Mouse (Mus musculus) right cerebral cortex, postnatal 25 days (tissue): ENCODE measurements around the gene Oser1.

ENCODE experiments used
- DNase-seq: peaks from one replicate; pipeline ENCODE4 v3.0.0; 2022

Gene Oser1

DNA sequence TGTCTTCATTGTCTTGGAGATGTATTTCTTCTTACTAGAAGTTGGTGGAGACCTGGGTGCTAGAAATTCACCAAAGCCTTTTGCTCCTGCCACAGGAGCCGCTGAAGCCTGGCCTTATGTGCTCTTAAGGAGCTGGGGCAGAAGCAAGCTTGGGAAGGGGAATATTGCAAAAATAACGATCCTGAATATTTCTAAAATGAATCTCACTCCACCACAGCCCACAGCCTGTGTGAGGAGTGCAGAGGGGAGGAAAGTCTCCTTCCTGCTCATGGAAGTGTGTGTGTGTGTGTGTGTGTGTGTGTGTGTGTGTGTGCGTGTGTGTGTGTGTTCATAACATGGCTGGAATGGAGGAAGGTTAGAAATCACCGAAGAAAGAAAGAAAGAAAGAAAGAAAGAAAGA lies 25.7 kb downstream of the Oser1 start:
- no peak for DNase-seq

DNA sequence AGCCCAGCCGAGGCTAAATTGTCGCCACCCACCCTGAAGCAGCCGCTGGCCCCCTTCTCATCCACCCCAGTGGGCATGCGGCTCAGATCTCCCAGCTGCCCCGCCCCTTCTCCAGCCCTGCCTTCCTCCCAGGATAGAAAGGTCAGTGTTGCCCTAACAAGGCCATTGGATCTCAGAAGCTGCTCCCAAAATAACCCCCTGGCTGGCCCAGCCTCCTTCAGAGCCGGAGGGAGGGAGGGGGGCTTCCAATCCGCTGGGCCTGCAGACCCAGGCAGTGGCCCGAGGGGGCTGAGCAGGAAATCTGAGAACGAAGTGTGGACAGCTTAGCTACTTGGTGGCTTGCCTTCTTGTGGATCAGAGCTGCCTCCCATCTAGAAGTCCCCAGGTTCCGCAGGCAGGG lies 26.6 kb downstream of the Oser1 start, which contains the start of gene Jph2:
Jph2 (minus strand) TSS at position 89 of the 400 bp plus-strand sequence.
- DNase-seq: no peak

DNA sequence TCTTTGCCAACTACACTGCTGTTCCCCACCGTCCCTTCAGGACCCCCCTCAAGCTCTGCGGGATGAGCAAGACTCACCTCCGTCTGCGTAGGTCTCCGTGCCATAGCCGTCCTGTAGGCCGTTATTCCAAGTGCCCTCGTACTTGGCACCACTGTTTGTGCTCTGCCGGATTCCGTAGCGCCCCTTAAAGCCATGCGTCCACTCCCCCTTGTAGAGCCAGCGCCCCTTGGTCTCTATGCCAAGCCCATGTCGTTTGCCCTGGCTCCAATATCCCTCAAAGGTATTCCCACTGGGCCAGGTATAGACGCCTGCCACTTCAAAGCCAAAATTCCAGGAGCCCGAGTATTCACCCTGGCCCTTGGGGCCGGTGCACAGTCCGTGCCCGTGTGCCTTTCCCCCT lies 27.4 kb downstream of the Oser1 start:
- no peak for DNase-seq

DNA sequence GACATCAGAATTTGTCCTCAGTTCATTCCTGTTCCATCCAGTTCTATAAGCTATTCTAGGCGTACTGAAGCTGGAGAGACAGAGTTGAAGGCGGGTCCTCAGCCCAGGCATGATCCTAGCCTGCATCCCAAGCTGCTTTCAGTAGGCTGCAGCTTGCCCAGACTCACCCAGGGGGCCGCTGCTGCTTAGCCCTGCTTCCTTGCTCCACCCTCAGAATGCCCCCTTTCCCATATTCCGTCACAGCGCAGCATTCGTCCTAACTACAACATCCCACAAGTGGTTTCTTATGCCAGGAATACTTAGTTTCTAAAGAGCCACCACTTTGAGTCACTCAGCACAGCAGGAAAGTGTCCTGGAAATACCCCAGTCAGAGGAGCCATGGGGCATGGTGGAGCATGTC lies 29.5 kb downstream of the Oser1 start:
- no peak for DNase-seq

DNA sequence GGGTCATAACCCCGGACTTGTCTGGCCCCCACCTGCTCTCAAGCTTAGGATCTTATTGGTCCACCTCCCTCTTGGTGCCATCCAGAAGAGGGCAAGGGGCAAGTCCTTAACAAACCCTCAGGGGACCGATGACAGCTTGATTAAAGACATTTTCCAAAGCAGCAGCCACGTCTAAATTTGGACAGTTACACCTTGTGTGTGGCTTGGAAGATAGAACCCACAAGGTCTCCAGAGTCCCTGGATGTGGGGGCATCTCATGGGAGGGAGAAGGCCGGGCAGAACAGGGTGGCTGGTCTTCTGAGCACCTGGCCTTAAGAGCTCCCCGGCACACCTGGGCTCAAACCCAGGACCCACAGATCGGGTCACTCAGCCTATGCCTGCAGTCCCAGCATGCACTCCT lies 30.5 kb downstream of the Oser1 start:
- DNase-seq: no peak

DNA sequence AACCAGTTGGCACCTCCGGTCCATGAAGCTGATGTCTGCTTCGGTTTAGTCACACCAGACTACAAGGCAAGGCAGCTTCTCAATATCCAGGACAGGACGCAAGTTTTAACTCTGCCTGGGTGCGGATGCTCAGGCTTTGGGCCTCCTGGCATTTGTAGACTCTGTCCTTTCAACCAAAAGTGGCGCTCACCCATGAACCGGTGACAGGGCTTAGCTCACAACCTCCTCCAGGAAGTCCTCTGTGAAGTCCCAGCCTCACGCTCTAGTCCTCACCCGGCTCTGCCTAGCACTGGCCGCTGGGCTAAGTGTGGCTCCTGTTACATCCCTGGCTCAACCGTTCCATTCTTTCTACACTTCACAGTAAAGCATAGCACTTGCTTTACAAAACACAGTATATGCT lies 31.3 kb downstream of the Oser1 start:
- DNase-seq: no peak

DNA sequence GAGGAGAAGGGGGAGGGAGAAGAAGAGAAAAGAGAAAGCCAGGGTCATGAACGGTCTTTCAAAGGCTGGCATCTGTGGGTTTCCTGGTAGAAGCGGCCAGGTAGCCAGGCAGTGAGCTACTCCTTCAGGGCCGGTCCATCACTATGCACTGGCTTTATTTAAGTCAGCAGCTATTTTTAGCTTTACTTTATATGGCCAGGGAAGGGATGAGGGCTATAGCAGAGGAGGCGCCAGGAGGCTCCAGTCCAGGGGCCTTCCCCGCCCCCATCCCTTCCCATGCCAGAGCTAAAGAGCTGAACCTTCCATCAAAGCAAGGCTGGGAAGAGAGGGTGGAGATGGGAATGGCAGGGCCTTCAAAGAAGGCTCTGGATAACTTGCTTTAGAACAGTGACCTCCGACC lies 32.1 kb downstream of the Oser1 start:
- no peak for DNase-seq

DNA sequence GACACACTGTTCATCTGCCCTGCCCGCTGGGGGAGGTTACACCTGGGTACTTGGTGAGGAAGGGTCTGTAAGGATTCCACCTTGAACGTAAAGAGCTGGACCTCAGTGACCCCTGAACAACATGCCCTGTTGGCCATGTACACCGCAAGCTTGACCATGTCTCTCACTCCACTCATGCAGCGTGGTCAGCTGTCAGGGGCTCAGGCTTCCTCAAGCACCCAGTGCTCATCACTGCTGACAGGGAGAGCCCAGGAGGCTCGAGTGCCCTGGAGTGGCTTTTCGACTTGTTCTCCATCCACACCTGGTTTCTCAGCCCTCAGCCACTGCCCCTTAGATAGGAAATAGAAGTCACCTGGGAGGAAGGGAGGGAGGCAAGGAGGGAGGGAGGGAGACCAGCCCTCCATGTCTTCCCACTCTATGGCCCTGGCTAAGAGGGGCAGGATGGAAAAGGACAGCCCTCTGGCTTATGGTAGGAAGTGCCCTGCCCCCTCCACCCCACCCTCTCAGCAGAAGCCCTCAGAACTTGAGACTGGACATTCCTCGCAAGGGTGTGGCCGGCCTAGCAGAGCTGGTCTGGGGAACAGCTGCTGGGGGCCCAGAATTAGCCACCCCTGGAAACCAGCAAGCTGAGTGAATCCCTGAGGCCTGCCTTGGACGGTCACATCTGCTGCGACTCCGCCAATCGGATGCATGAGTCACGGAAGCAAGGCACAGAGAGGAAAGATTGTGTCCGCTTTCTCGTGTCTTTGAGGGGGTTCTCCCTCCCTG lies 37.9 kb downstream of the Oser1 start:
- no peak for DNase-seq

DNA sequence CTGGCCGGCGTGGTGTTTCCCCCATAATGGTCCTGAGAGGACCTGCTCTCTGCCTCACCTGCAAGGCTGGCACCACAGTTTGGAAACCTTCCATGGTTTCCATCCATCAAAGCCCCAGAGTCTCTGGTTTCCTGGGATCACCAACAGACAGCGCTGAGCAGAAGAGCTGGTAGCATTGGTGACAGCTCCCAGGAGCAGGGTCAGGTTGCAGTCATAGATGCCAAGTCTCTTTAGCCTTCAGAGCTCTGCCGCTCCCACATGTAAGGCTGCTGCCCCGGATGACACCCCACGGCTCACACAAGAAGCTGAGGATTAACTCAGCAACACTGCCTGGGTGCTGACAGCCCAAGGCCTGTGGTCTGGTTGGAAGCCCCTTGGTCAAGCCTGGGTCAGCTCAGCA lies 39.4 kb downstream of the Oser1 start:
- no peak for DNase-seq

DNA sequence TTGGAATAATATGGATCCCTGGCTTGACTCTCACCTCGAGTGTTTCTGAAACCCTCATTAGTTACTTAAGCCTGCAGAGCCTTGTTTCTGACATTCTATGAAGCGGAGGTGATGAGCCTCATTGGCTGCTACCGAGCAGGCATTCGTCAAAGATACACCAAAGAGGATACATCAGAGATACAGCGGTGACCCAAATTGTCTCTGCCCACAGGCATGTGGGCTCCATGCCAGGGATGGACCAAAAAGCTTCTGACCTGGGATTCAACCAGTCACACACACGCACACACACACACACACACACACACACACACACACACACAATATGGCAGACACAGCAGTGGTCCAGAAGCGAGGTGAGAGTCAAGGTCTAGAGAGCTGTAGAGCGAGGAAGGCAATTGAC lies 43.3 kb downstream of the Oser1 start:
- DNase-seq: no peak

DNA sequence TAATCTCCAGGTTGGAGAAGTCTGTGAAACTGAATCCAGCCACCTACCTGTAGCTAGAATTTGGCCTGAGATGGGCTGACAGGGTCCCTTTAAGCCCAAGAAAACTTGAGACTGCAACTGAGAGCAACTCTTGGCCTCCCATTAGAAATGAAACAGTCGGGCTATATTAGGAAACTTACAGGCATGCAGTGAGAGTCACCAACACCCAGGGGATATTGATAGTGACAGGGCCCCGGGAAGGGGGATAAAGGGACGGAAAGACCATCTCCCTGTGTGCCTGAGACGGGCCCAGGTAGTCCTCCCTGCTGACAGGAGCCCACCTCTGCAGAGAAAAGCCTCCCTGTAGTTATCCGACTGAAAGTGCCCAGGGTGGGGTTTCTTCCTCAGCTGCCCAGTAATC lies 45.1 kb downstream of the Oser1 start:
- DNase-seq: no peak

DNA sequence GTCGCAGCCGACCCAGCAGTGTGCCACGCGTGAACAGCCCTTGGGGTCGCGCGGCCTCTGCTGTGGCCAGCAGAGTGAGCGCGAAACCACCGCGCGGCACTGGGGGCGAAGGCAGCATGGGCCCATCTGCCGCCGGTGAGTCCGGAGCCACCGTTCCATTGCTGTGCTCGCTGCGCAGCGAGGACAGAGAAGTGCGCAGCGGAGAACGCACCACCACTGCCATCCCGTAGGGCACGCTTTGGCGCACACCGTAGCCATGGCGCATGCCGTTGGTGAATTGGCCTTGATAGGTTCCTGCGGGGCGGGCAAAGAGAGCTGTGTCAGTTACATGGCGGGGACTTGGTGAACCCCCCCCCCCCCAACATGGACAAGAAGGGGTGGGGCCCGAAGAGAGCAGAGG lies 48.4 kb downstream of the Oser1 start:
- no peak for DNase-seq

DNA sequence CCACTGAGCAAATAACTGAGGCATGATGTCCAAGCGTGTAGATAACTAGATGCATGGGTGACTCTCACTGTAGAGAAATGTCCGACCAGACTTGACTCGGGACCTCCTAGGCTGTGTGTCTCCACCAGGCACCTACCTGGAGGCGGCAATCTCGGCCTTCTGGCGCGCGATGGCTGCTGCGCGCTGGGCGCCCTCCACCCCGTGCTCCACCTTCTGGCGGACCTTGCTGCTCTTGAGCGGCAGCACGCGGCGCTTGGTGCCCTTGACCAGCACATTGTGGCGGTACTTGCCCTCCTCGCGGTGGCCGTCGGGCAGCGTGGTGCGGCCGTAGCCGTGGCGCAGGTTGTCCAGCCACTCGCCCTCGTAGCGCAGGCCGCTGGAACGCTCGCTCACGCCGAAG lies 49.0 kb downstream of the Oser1 start:
- DNase-seq: no peak

DNA sequence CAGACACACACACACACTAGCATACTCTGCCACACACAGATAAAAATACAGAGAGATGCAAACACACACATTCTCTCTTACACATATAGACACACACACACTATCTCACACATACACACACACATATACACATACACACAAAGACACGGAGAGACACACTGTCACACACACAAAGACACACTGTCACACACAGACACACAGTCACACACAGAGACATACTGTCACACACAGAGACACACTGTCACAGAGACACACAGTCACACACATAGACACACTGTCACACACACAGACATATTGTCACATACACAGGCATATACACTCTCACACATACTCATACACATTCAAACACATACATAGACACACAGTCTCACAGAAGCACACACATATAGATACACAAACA lies 51.9 kb downstream of the Oser1 start:
- DNase-seq: no peak

DNA sequence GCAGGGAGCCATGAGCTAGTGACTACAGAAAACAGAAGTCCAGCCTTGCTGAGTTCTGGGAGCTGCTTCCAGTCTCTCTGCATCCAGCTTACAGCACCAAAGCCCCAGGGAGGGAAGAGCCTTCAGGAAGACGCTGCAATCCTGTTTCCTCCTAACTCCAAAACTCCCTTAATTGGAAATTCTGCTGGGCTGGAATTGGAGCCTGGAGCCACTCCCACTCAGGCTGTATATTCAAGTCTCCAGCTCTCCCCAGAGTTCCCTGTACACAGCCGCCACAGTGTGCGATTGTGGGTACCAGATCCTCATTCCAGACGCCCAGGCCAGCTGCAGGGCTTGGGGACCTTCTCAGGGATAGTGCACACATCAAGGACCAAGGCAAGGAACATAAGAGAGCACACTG lies 54.3 kb downstream of the Oser1 start:
- no peak for DNase-seq

DNA sequence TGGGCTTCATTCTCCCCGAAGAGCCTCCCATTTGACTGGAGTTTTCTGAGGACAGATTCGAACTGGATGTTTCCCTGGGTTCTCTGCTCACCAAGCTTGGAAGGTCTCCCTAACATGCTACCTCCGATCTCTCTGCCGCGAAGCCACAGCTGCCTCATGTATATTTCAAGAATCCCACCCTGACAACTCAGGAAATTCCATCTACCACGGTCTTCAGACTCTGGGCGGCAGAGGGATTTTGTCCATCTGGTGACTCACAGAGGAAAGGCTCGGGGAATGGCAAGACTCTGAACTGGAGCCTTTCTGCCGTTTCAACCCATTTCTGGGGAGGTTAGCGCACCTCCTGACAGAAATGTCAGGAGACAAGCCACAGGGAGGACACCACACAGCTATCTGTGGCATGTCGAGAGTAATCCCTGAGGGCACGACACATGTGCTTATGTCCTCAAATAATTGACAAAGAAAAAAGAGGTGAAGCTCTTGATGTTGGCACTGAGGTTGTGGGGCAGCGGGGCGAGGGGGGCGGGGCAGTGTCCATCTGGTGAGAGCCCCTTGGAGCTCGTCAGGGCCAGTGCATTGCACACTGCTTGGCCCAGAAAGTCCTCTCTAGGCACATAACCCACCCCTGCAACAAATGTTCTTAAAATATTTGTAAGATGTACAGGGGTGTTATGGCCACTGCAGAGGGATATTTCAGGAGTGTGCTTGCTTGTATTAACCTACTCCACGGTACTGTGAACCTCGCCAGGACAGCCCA lies 59.5 kb downstream of the Oser1 start:
- no peak for DNase-seq

DNA sequence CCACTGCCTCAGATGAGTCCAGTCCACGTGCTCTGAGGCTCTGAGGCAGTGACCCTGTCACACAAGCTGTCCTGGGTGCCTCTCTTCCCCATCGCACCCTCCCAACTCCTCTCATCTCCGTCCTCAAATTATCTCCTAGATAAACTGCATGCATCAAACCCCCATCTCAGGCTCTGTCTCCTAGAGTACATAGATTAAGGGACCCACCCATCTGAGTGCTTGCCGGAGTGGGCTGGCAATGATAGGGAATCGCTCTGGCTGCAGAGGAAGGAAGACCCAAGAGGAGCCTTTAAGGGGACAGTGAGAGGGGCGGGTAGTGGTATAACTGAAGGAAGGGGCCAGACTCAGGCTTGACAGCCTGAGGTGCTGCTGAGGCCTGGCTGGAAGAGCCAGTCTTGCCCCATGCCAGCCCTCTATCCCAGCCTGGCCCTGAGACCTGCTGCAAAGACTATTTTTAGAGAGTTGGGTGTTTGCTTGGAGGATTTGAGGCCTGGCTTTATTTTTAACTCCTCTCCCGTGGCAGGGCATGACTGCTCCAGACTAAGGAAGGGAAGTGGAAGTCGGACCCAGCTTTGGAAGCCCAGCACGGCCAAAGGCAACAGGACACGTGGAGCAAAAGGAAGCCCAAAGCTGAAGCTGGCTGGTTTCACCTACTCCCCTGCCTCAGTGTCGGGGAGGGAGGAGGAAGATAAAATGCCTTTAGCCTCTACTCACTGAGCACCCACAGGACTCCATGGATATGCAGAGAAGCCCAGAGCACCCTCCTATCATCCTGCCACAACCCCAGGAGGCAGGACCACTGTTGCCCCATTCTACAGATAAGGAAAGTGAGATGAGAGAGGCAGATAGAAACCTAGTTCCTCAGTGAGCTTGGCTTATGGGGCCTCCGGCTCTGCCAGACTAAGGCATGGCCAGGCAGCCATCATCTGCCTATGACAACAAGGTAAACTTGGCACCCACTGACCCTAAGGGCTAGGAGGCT lies 61.3 kb downstream of the Oser1 start:
- DNase-seq: no peak

DNA sequence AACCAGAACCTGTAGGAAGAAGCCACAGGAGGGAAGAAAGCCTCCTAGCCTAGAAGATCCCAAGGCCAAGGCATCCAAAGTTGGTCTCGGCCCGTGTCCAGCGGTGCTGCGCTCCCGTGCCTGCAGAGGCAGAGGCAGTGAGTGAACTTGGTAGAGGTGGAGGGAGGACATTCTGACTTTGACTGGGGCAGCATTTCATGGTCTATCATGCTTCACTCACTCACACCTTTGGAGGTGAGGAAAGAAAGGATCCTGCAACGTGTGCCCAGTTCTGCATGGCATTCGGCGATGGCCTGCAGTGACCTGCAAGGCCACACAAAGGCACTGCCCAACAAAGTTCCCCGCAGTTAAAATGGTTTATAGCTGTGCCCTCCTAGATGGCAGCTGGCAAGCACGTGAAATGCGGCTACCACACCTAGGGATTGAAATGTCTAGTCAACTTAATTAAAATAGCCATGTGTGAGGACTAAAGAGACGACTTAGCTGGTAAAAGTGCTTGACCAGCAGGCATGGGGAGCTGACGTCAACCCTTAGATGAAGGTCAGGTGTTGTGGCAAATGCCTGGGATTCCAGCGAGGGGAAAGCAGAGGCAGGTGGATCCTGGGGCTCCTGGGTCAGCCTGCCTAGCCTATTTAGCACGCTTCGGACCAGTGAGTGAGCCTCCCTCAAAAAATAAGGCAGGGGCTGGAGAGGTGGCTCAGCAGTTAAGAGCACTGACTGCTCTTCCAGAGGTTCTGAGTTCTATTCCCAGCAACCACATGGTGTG lies 63.5 kb downstream of the Oser1 start:
- DNase-seq: no peak

DNA sequence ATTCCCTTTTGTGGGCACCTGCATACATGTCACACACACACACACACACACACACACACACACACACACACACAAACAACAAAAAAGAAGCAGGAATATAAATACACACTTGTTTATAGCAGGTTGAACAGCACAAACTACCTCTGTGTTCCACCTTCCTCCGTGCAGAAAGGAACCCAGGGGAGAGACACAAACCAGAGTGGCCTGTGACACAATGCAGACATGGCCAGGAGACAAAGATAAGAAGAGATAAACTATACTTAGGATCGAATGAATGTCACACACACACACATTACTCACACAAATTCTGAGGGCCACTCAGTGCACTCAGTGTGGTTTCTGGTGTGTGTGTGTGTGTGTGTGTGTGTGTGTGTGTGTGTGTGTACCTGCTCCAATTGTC lies 65.2 kb downstream of the Oser1 start:
- no peak for DNase-seq

DNA sequence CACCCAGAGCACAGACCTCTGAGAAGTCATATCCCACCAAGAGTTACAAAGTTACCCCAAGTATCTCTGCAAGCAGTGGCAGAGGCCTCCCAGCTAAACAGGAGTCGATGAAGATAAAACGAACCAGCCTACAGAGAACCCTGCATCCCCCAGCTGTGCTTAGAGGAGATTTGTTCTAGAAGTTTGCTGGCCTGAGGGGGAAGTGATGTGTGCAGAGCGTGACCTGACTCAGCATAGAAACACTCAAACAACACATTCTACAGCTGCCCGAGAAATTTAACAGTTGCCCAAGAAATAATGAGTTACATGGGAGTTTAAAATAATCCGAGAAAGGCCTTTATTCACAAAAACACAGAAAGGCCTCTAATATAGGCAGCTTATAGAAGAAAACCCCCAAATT lies 65.8 kb downstream of the Oser1 start:
- DNase-seq: no peak

DNA sequence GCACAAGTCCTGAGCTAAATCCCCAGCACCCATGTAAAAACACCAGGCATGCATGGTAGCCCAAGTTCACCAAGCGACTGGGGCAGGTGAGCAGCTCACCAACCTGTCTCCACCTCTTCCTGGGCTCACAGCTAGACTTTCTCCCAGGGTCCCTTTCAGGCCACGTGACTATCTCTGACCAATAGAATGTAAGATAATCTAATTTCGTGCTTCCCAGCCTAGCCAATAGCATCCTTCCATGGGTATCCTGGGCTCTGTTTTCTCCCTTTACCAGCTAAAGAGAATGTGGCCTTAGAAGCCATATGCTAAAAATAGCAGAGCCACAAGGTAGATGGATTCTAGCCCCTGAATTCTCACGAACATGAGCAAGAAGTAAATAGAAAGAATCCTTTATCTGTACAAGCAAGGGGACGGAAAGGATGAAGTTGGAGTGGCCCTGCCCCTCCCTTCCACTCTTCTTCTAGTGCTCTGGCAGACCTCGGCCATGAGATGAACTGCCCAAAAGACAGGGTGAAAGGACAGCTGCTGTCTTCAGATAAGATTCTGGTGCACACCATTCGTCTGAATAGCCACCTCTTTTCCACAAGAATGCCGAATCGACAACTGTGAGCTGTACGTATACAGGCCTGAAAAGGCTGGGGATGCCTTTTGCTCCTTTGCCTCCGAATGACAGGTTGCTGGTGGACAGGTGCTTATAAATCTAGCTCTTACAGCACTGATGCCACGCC lies 68.2 kb downstream of the Oser1 start:
- DNase-seq: no peak
